Mouse (Mus musculus): ENCODE measurements around the gene Rpp25l.

Rpp25l gene

DNA sequence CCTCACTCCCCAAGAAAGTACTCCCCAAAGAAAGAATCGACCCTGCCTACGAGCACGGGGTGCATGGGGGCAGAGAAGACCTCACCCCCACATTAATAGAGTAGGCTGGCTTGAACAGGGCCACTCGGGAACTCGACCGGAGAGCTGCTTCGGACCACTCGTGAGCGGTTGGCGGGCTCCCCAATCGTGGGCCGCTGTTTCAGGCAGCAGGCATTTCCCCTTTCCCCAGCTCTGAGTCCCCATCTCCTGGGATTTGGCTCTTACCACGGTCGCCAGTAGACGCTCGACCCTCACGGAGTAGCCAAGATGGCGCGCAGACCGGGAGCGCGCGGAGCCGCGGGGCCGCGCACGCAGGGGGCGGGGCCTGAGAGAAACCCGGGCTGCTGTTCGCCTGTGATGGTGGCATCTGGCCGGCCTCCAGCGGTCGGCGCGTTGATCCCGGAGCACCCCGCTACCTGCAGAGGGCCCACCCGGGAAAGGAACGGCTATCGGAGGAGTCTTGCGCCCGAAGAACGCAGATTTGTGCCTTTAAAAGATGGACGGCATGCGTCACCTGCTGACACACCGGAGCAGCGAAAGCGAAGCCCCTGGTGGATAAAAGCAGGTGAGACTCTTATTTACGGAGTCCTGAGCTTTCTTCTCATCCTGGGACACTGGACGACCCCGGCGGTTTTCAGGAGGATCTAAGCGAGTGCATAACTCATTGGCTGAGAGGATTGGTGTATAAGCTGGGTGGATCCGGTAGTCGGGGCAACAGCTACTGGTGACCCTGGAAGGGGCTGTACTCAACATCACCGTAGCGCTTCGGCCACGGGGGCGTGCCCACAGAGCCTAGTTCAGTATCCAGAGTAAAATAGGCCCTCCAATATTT, at the start of gene Rpp25l:
TSS of gene Rpp25l (minus strand) at position 338 of the 871 bp plus-strand sequence.
- DNase-seq (ENCODE audit: low spot score in 2 of 2): peak; percentile 76 to 80

GRCm38 (mm10) chr4:41762688-41763114, 49.4 kb upstream of the Rpp25l start:
- peak in 1 of 2 experiments; percentile 48 for DNase-seq (ENCODE audit: low spot score in 2 of 2)

GRCm38 (mm10) chr4:41762099-41762687, 48.9 kb upstream of the Rpp25l start:
- no peak for DNase-seq (ENCODE audit: low spot score in 2 of 2)

GRCm38 (mm10) chr4:41761680-41762079, 48.3 kb upstream of the Rpp25l start:
- no peak for DNase-seq (ENCODE audit: low spot score in 2 of 2)

- DNase-seq (ENCODE audit: low spot score in 2 of 2): no peak
These were observed 47.6 kb upstream of the Rpp25l start for GRCm38 (mm10) chr4:41760911-41761310.

DNA sequence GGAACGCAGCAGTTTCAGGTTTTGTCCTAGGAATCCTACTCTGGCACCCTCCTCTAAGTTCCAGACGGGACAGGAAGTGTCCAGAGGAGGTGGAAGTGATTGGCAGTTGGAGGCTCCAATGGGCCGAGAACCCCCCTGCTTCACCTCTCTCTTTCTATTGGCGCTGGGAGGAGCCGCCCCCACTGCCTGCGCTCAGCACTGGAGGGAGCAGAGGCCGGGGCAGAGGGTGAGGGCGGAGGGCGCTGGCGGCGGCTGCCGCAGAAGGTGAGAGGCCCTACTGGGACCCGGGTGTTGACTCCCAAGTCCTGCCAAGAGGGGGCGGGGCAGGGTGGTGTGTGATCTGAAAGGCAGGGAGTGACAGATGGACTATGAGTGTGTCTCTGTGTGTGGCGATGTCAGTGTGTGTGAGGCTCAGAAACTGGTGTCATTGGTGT, 47.0 kb upstream of the Rpp25l start:
- peak; percentile 69 to 74 for DNase-seq (ENCODE audit: low spot score in 2 of 2)

DNA sequence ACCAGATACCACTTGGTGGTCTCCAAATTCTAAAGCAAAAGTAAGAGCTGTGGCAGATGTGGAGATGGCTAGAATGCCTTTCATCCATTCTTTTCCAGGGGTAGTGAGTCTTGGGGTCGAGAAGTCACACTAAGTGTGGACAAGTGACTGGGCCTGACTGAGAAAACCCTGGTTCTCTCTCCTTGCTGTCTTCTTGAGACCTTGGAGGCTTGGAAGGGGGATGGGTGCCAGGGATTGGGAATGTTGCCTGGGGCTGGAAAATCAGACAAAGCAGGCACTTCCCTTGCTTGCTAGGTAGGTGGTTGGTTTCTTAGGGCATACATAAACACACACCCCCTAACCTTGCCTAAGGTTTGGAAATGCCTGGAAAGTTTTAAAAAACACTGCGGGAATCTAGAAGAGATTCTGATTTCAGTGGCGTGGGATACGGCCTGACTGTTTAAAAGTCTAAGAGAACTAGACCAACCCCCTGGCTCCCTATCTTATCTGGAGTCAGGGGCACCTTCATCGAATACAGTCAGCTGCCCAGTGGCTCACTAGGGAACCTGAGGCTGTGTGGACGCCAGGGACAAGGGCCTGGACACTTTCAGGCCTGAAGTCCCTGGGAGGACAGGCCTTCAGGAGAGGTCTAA, 46.4 kb upstream of the Rpp25l start:
- DNase-seq (ENCODE audit: low spot score in 2 of 2): no peak

DNA sequence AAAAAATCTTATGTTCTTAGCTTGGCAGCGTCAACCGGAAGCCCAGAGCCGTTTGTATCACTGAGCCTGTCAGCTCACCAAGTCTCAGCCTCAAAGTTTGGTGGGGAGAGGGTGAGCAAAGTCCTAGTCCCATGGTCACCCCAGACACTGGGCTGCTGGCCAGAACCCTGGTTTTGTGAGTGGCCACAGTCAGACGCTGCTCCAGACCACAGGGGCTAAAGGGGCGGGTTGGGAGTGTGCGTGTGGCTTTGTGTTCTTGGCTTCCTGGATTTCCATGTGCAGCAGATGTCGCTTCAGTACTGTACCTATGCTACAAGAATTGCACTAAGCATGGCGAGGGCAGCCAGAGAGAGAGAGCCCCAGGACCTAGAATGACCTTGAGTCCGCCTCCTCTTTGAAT, 45.9 kb upstream of the Rpp25l start:
- DNase-seq (ENCODE audit: low spot score in 2 of 2): peak in 1 of 2 experiments; percentile 37

DNA sequence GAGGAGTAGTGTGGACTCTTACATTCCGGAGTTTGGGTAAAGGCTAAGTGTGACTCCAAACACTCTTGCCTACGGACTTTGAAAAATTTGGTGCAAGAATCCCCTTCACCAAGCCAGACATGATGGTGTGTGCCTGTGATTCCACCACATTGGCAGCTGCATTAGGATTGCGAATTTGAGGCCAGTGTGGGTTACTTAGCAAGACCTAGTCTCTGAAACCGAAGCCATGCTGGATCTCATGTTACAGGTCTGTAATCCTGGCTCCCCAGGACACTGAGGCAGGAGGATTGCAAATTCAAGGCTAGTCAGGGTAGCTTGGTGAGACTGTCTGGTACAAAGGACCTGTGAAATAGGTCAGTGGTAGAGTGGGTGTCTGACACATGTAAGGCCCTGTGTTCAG, 45.4 kb upstream of the Rpp25l start:
- no peak for DNase-seq (ENCODE audit: low spot score in 2 of 2)

GRCm38 (mm10) chr4:41758021-41758420, 44.7 kb upstream of the Rpp25l start:
- no peak for DNase-seq (ENCODE audit: low spot score in 2 of 2)

GRCm38 (mm10) chr4:41757321-41757720, 44.0 kb upstream of the Rpp25l start:
- DNase-seq (ENCODE audit: low spot score in 2 of 2): no peak

DNA sequence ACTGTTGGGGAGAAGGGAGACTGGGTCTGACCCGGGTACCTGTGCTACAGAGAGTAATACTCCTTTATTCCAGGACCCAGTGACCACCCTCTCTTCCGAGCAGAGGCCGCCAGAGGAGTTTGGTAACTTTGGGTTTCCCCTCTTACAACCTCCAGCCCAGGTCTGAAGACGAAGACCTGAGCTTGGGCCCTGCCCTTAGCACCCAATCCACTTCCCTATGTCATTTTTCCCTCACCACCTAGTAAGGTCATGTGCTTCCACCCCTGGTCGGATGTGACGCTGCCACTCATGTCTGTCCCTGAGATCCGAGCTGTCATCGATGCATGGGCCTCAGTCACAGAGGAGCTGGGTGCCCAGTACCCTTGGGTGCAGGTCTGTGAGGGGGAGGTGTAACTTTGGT, 43.1 kb upstream of the Rpp25l start:
- DNase-seq (ENCODE audit: low spot score in 2 of 2): no peak

DNA sequence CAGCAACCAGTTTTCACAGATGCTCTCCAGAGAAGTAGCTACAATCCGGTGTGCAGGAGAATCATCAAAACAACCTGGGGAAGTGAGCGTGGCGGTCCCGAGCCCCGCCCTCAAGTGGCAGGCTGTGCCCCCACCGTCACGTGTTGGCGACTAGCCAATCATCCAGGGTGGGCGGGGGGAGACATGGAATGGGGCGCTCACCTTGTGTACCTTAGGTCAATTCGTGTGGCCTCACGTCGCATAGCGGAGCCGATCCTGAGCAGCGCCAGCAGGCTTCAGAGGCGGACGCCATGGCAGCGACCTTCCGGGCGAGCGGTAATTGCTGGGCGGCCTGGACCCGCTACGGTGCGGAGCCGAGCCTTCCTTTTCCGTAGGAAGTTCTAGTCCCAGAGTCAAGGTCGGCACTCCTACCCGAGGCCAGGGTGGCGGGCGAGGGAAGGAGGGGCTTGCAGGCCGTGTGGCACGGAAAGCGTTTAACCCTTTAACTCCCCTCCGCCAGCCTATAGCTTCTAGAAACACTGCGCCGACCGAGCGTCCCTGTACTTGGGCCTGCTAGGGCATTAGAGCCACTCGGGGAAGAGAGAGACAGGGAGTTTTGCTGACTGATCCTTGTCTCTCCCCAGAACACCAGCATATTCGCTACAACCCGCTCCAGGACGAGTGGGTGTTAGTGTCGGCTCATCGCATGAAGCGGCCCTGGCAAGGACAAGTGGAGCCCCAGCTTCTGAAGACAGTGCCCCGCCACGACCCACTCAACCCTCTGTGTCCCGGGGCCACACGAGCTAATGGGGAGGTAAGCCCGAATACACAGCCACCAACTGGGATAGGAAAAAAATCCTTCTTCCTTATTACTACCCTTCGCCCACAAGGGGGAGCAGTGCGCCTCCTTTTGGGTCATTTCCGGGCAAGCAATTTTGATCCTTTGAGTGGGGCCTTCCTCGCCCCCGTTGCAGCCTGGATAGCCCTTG, 42.3 kb upstream of the Rpp25l start, which contains the start of gene Sigmar1:
TSS of gene Sigmar1 (minus strand) at position 820 of the 968 bp plus-strand sequence.
- DNase-seq (ENCODE audit: low spot score in 2 of 2): peak; percentile 73 to 81

- DNase-seq (ENCODE audit: low spot score in 2 of 2): no peak
These were observed 41.5 kb upstream of the Rpp25l start, which contains the start of gene Galt for GRCm38 (mm10) chr4:41754797-41755337. TSS of gene Galt (plus strand) at chr4:41755228.

DNA sequence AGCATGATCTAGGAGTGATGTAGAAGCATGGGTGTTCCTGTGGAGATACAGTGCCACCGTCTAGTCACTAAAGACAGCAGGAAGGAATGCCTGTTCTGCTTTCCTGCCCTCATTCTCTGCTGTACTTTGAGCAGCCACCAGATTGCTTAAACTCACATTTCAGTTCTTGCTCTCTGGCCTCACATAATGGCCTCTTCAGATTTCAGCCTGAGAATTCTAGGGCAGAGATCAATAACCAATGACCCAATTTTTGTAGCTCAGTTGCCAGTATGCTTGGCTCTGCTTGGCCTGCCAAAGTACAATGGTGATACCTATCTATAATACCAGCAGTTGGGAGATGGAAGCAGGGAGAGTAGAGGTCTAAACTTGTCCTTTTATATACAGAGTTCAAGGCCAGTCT, 31.7 kb upstream of the Rpp25l start:
- DNase-seq (ENCODE audit: low spot score in 2 of 2): no peak

- DNase-seq (ENCODE audit: low spot score in 2 of 2): no peak
These were observed 30.8 kb upstream of the Rpp25l start for GRCm38 (mm10) chr4:41744131-41744530.

DNA sequence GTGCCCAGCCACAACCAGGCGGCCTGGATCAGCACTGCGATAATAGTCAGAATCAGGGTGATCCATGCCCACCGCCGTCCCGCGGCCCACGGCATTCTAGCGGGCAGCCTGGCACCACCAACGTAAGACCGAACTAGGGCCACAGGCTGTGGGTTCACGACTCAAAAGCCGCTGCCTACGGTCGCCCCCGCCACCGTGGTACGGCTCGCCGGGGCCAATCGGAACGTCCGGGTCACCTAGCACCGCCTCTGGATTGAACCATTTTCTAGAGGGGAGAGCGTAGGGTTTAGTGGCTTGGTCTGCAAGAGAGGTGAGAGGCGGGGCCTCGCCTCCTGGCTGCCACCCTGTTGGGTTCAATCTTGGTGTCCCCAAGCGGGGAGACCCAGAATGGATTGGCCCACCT, 27.8 kb upstream of the Rpp25l start:
- DNase-seq (ENCODE audit: low spot score in 2 of 2): peak; percentile 88 to 91

DNA sequence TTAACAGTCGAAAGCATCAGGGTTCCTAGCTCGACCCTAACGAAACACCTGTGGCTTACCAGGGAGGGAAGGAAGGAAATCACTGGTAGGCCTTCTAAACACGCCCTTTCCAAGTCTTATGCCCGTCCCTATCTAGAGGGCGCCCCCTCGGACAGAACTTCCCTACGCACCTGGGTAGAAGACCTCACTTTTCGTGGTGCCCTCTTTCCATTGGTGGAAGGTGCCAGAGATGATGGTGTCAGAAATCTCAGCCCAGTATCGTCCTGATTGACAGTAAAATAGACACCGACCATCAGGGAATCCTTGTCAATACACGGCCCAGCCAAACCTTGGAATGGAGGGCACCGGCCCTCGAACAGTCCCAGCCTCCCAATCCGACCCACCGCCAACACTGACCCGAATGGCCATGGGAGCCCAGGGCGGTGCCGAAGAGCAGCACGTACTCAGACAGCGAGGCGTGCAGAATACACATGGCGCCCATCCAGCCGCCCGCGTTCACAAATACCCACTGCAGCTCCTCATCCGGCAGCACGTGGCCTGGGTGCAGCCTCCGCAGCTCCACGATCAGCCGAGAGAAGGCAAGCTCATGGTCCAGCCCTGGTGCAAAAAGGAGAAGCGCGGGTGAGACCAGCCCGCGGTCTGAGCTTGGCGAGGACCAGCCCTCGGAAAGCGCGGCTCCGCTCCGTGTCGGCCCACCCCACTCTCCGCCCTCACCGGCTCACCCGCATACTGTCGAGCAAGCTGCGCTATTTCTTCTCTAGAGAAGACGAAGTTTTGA, 27.2 kb upstream of the Rpp25l start:
- peak; percentile 64 to 65 for DNase-seq (ENCODE audit: low spot score in 2 of 2)

GRCm38 (mm10) chr4:41739260-41739659, 25.9 kb upstream of the Rpp25l start:
- no peak for DNase-seq (ENCODE audit: low spot score in 2 of 2)

DNA sequence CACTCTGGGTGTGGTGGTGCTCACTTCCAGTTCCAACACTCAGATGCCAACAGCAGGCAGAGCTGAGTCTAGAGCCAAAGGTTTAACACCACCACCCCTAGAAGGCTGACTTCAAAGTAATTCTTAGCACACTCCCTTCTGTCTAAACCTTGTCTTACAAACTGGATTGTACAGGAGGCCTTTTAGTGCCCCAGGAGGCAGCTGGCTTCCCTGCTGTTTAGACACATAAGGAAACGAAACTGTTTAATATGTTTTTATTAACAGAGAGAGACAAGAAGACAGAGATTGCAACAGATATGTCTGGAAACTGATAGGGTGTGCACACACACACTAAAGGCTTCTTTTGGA, 24.9 kb upstream of the Rpp25l start:
- no peak for DNase-seq (ENCODE audit: low spot score in 2 of 2)

All from frontal cortex, postnatal 10 days (tissue).